Mouse (Mus musculus): ENCODE measurements around the gene Masp2. TPM values are rescaled to one million over a fixed set of nuclear protein-coding genes. Genes with fewer than 3 reads are reported as not detected.

The Masp2 gene
- polyA plus RNA-seq, 1 experiment from 2014 or later: 0.36 TPM

- H3K36me3 ChIP-seq (ENCODE audit: control insufficient read depth, insufficient read depth, low read length): no peaks in the 10 kb centered on the region
- no peak for ATAC-seq (replicated peaks; ENCODE audit: low FRiP score)
- no peak overlapping the region for H3K4me2 ChIP-seq (ENCODE audit: low read depth, low read length, severe bottlenecking)
- H3K4me1 ChIP-seq (replicated peaks; ENCODE audit: control insufficient read depth, insufficient read depth, low read length): no peaks in the 10 kb centered on the region
- H3K4me3 ChIP-seq (ENCODE audit: low read depth, low read length): no peak overlapping the region
- no peak overlapping the region for H3K9ac ChIP-seq (ENCODE audit: low read length)
- 77% methylated on average over 7 of the region's 7 CpGs for WGBS
- H3K27ac ChIP-seq (ENCODE audit: low read depth, low read length): no peak overlapping the region
- no peaks in the 10 kb centered on the region; the same call in 1 of the 2 replicates for H3K27me3 ChIP-seq (ENCODE audit: control insufficient read depth, insufficient read depth, low read length)
- no peak for DNase-seq (ENCODE audit: low spot score)
- no peaks in the 10 kb centered on the region for H3K9me3 ChIP-seq (ENCODE audit: control insufficient read depth, low read length)
These were observed 61.0 kb downstream of the Masp2 start for GRCm38 (mm10) chr4:148663326-148663725.

- H3K9ac ChIP-seq (ENCODE audit: low read length): no peak overlapping the region
- DNase-seq (ENCODE audit: low spot score) (no peak), ATAC-seq (replicated peaks; ENCODE audit: low FRiP score) (no peak)
- no peak overlapping the region for H3K4me2 ChIP-seq (ENCODE audit: low read depth, low read length, severe bottlenecking)
- H3K4me3 ChIP-seq (ENCODE audit: low read depth, low read length): no peak overlapping the region
- H3K36me3 ChIP-seq (ENCODE audit: control insufficient read depth, insufficient read depth, low read length): no peaks in the 10 kb centered on the region
- no peaks in the 10 kb centered on the region for H3K9me3 ChIP-seq (ENCODE audit: control insufficient read depth, low read length)
- no peak overlapping the region for H3K27ac ChIP-seq (ENCODE audit: low read depth, low read length)
- no peaks in the 10 kb centered on the region for H3K4me1 ChIP-seq (replicated peaks; ENCODE audit: control insufficient read depth, insufficient read depth, low read length)
- 71% methylated on average over 6 of the region's 6 CpGs for WGBS
- H3K27me3 ChIP-seq (ENCODE audit: control insufficient read depth, insufficient read depth, low read length): no peaks in the 10 kb centered on the region; the same call in 1 of the 2 replicates
These were observed 61.7 kb downstream of the Masp2 start for GRCm38 (mm10) chr4:148664021-148664420.

Other genes with a start within 250 kb of the Masp2 start
- gene Ubiad1, start 157.8 kb upstream of the Masp2 start, polyA plus RNA-seq (2014; fragmentation: Nextera tagmentation; extraction: Ambion mirVana): 17.0 and 19.6 TPM in 2 replicates
- gene Mtor, start 153.9 kb upstream of the Masp2 start, polyA plus RNA-seq (2014; fragmentation: Nextera tagmentation; extraction: Ambion mirVana): 30.6 and 37.6 TPM in 2 replicates
- gene Angptl7, start 102.1 kb upstream of the Masp2 start, polyA plus RNA-seq (2014; fragmentation: Nextera tagmentation; extraction: Ambion mirVana): 0.20 and 0.47 TPM in 2 replicates
- gene Exosc10, start 44.1 kb upstream of the Masp2 start, polyA plus RNA-seq (2014; fragmentation: Nextera tagmentation; extraction: Ambion mirVana): 99.1 and 108 TPM in 2 replicates
- 206 and 222 TPM in 2 replicates for gene Srm, start 11.1 kb upstream of the Masp2 start, polyA plus RNA-seq (2014; fragmentation: Nextera tagmentation; extraction: Ambion mirVana)
- gene Tardbp, start 24.5 kb downstream of the Masp2 start, polyA plus RNA-seq (2014; fragmentation: Nextera tagmentation; extraction: Ambion mirVana): 225 and 238 TPM in 2 replicates
- gene Gm572, start 40.8 kb downstream of the Masp2 start, polyA plus RNA-seq (2014; fragmentation: Nextera tagmentation; extraction: Ambion mirVana): not detected in 2 replicates
- 3.4 and 3.6 TPM in 2 replicates for gene Casz1, start 201.9 kb downstream of the Masp2 start, polyA plus RNA-seq (2014; fragmentation: Nextera tagmentation; extraction: Ambion mirVana)